Mouse (Mus musculus): ENCODE data around the gene Gemin8.

GRCm38 (mm10) chrX:166199812-166200211 lies 29.6 kb downstream of the Gemin8 start:
- TF ChIP-seq EP300 (IDR thresholded peaks at IDR 0.05) (no peak), CTCF (IDR thresholded peaks at IDR 0.05) (no peak)
